Mouse (Mus musculus) c-Kit-positive CD71-positive TER-119-positive erythroid progenitor cells, embryonic 14.5 days (primary cell): ENCODE results near the gene Trpc4.

Source experiments
- DNase-seq: peaks from one replicate; pipeline ENCODE4 v3.0.0-alpha.2; 2013; ENCODE audit warnings: low spot score

Gene Trpc4

DNA sequence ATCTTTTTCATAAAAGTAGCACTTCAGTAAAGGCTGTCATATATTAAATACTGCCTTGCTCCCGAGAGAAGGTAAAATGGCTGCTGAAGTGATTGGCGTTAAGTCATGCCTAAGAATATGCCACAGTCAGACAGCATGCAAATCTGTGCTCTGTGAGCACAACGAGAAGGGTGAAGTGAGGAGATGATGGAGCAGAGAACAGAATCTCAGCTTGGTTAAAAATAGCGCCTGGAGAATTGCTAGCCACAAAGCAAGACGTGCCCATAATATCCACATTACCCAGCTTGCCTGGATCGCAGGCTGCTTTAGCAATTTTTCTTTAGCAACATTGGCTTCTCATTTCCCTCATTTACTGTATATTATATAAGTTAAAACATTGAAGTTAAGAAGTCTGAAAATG, 113.3 kb downstream of the Trpc4 start:
- DNase-seq = no peak

DNA sequence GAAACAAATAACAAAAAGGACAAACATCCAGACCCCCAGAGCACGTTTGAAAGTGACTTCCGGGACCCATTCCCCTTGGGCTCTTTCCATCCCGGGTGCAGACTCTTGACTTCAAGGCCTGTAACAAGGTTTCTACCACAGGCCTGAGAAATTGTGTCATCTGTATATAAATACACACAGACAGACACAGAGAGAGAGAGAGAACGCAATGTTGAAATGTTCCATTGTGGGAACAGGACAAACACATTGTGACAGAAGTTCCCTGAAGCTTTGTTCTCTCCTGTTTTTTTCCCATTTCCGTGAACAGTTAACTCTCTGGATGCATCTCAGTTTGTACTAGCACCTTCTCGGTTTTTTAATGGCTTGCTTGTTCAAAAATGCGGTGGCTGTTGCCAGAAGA, 118.8 kb downstream of the Trpc4 start:
- DNase-seq = no peak

DNA sequence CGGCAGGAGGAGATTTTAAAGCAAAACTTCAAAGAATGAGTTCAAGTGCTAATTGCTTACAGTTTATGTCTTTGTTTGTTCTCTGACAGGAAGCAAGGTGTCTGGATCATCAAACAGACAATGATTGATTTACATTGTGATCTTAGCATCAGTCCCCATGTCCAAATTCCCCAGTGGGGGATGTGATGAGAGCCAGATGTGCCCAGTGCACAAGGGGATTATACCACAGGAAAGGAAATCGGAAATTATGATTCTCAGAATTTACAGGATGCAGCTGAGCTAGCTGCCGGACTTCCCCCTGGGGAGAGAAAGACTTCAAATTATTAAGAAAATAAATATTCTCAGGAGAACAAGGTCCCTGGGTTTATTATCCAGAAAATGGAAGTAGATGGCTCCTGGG, 133.9 kb downstream of the Trpc4 start:
- DNase-seq = no peak

- no peak for DNase-seq
Measured at GRCm38 (mm10) chr3:54310604-54311003, 154.8 kb downstream of the Trpc4 start.

GRCm38 (mm10) chr3:54314055-54314454, 158.2 kb downstream of the Trpc4 start:
- DNase-seq = no peak

- peak; percentile 3 for DNase-seq
Measured at GRCm38 (mm10) chr3:54352891-54353652, 197.2 kb downstream of the Trpc4 start.

GRCm38 (mm10) chr3:54357561-54357960, 201.7 kb downstream of the Trpc4 start:
- no peak for DNase-seq

- no peak for DNase-seq
Measured at GRCm38 (mm10) chr3:54358463-54359189, 202.8 kb downstream of the Trpc4 start.

GRCm38 (mm10) chr3:54360897-54361296, 205.1 kb downstream of the Trpc4 start, which contains the start of gene Postn:
Postn (plus strand) TSS chr3:54361109.
- no peak for DNase-seq

DNA sequence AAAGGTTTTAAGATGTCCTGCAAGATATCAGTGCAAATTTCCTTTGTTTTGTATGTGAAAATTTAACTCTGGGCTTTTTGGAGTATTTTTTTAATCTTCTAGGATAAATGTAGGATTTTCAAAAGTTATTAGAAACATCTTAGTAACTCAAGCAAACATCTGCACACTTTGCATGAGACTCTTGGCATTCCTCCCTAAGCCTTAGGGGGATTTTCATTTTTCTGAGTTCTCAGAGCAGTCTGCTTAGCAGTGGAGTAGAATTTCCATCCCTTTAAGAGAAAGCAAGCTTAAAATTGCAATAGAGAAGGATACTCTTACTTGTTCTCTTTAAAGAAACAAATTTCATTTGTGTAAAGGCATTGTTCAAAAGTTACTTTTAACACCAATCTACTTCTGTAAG, 205.8 kb downstream of the Trpc4 start:
- DNase-seq = no peak
